Mouse (Mus musculus): ENCODE measurements around the gene Gmps. TPM values are rescaled to one million over a fixed set of nuclear protein-coding genes. Genes with fewer than 3 reads are reported as not detected.
A peak's percentile ranks its signal among the peaks of the same experiment; 100 is the strongest.

Gene Gmps
- 18.1 and 28.2 TPM in 2 replicates for total RNA-seq (2012; rRNA removed)

DNA sequence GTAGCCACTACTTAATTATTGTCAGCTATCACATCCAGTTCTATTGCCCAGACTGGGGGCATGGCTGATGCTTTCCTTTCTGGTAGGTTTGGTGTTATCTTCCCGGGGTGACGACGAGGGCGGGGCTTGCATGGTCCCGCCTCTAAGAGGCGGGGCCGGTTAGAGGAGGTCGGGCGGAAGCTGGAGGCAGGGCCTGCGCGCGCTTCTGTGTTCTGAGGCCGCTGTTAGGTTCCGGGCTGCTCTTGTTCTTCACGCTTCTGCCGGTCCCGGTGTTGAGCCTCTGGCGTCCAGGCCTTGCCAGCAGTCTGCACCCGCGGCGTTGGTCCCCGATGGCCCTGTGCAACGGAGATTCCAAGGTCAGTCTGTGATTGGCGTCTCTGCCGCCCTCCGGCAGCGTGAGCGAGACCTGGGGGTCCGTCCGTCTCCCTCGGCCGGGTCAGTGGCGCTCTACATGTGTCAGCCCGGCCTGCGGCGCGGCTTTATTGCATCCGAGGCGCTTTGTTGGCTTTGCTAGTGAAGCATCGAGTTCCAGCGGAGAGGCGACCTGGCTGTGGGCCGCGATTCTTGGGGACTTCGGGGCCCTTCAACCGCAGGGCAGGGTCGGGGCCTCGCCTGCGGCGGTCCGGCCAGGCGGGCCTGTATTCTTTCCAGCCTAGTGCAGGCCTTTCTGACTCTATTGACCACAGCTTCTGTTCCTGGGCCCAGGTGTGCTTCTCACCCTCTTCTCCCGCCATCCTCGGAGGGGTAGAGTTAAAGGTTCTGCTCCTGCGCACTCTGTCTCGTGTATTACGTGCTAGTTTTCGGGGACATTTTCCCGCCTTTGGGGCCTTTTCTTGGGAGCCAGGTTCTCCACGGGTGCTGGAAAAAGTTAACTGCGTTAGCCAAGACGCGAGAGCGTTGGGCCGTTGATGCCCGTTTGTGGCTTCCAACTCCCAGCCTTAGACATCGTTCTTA lies at the start of gene Gmps:
TSS of gene Gmps (plus strand) at position 152 of the 954 bp plus-strand sequence.
- peaks cover 0 to 2% of the 10 kb centered on the region in 2 experiments; a peak in 1 of 4 replicates for H3K4me1 ChIP-seq (ENCODE audit: control insufficient read depth in 2 of 2, insufficient read depth in 2 of 2, low read length in 2 of 2, poor library complexity in 1 of 2)
- DNase-seq (ENCODE audit: low read depth, low spot score): peak; percentile 88
- peak within 1 kb of the TSS; percentile 86 to 88 for H3K4me3 ChIP-seq (ENCODE audit: insufficient read depth in 1 of 2, low read depth in 1 of 2, low read length in 2 of 2, poor library complexity in 1 of 2, severe bottlenecking in 1 of 2)
- in situ Hi-C loops (cut with MboI; ENCODE audit: low sequenced_read_pairs in 2 of 2, unreplicated experiment in 2 of 2): loop anchor here (25.0 kb wide), 2 partner anchors 1489 to 1961 kb away; no protein-coding TSS in a partner anchor
- TF ChIP-seq HCFC1 (IDR thresholded peaks at IDR 0.05; ENCODE audit: borderline replicate concordance, insufficient read depth, low read length) (peak; percentile 21; the same call in 1 of the 2 replicates), CHD2 (IDR thresholded peaks at IDR 0.05; ENCODE audit: low read depth, low read length) (no peak)
- peak within 1 kb of the TSS; percentile 92 for H3K9ac ChIP-seq (ENCODE audit: insufficient read depth, low read depth, low read length, poor library complexity, severe bottlenecking)
- H3K27ac ChIP-seq (ENCODE audit: insufficient read depth, low read depth, low read length, poor library complexity, severe bottlenecking): peak within 1 kb of the TSS; percentile 63
- H3K9me3 ChIP-seq (ENCODE audit: control insufficient read depth, insufficient read depth, low read depth, low read length): no peaks in the 10 kb centered on the region
- peaks cover 2% of the 10 kb centered on the region; the same call in 1 of the 2 replicates for H3K36me3 ChIP-seq (ENCODE audit: control insufficient read depth, insufficient read depth, low read length, poor library complexity, severe bottlenecking)

DNA sequence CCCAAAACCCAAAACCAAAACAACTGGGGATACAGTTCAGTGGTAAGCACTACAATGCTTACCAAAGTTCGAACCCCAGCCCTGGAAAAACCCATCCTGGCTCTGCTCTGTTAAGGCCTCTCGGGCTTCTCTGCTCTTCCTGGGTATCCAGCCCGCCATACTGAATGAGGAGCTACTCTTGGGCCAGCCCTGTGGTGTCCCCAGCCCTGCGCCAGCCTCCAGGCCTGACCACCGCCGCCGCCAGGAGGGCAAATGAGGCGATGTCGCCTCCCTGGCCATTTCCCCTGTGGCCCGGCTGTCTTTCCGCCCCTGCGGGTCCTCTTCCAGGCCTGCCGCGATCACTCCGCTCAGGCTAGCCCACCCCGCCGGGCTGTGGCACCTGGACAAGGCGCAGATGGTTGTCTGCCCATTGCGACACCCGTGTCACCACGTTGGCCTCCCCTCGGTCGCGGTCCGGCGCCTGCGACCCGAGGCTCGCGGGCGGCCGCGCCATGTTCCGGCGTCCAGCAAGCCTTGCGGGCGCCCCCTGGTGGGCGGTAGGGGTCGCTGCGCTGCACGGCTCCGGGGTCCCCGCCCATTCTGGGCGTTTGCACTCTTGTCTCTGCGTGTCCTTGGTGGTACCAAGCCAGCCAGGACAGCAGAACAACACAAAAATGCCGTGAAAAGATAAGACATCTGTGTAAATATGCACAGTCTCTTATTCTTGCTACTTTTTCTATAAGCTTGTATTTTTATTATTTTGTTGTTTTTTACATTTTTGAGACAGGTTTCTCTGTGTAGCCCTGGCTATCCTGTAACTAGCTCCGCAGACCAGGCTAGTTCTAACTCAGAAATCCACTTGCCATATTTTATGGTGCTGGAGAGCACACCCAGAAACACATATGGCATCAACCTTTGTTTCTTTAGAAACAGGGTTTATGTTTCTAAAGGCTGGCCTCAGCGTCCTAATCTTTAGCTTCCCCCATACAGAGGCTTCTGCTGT lies 46.7 kb upstream of the Gmps start, which contains the start of gene E130311K13Rik:
TSS of gene E130311K13Rik (minus strand) at position 595 of the 982 bp plus-strand sequence.
- Histone ChIP-seq H3K9me3 (ENCODE audit: control insufficient read depth, insufficient read depth, low read depth, low read length) (no peaks in the 10 kb centered on the region), H3K4me1 (ENCODE audit: control insufficient read depth in 2 of 2, insufficient read depth in 2 of 2, low read length in 2 of 2, poor library complexity in 1 of 2) (no peaks in the 10 kb centered on the region), H3K36me3 (ENCODE audit: control insufficient read depth, insufficient read depth, low read length, poor library complexity, severe bottlenecking) (no peaks in the 10 kb centered on the region), H3K9ac (ENCODE audit: insufficient read depth, low read depth, low read length, poor library complexity, severe bottlenecking) (peak within 1 kb of the TSS; percentile 96), H3K27ac (ENCODE audit: insufficient read depth, low read depth, low read length, poor library complexity, severe bottlenecking) (no peak within 1 kb of the TSS), H3K4me3 (ENCODE audit: insufficient read depth in 1 of 2, low read depth in 1 of 2, low read length in 2 of 2, poor library complexity in 1 of 2, severe bottlenecking in 1 of 2) (peak within 1 kb of the TSS; percentile 72 to 77)
- no peak for TF ChIP-seq ZC3H11A (IDR thresholded peaks at IDR 0.05; ENCODE audit: borderline replicate concordance, low read depth, low read length)
- peak; percentile 26; the same call in 1 of the 2 replicates for TF ChIP-seq HCFC1 (IDR thresholded peaks at IDR 0.05; ENCODE audit: borderline replicate concordance, insufficient read depth, low read length)
- peak; percentile 74 for TF ChIP-seq ZNF384 (IDR thresholded peaks at IDR 0.05; ENCODE audit: low read depth, low read length)
- in situ Hi-C loops (cut with MboI; ENCODE audit: low sequenced_read_pairs in 2 of 2, unreplicated experiment in 2 of 2): no loop called here
- peak; percentile 67 for DNase-seq (ENCODE audit: low read depth, low spot score)

GRCm38 (mm10) chr3:63938928-63939327 lies 37.0 kb upstream of the Gmps start:
- Histone ChIP-seq H3K9me3 (ENCODE audit: control insufficient read depth, insufficient read depth, low read depth, low read length) (no peaks in the 10 kb centered on the region), H3K4me3 (ENCODE audit: insufficient read depth in 1 of 2, low read depth in 1 of 2, low read length in 2 of 2, poor library complexity in 1 of 2, severe bottlenecking in 1 of 2) (no peak overlapping the region), H3K27ac (ENCODE audit: insufficient read depth, low read depth, low read length, poor library complexity, severe bottlenecking) (no peak overlapping the region), H3K4me1 (ENCODE audit: control insufficient read depth in 2 of 2, insufficient read depth in 2 of 2, low read length in 2 of 2, poor library complexity in 1 of 2) (no peaks in the 10 kb centered on the region), H3K9ac (ENCODE audit: insufficient read depth, low read depth, low read length, poor library complexity, severe bottlenecking) (no peak overlapping the region), H3K36me3 (ENCODE audit: control insufficient read depth, insufficient read depth, low read length, poor library complexity, severe bottlenecking) (no peaks in the 10 kb centered on the region)
- in situ Hi-C loops (cut with MboI; ENCODE audit: low sequenced_read_pairs in 2 of 2, unreplicated experiment in 2 of 2): no loop called here
- TF ChIP-seq HCFC1 (IDR thresholded peaks at IDR 0.05; ENCODE audit: borderline replicate concordance, insufficient read depth, low read length): no peak
- TF ChIP-seq CHD2 (IDR thresholded peaks at IDR 0.05; ENCODE audit: low read depth, low read length): no peak
- no peak for TF ChIP-seq ZNF384 (IDR thresholded peaks at IDR 0.05; ENCODE audit: low read depth, low read length)
- TF ChIP-seq ZC3H11A (IDR thresholded peaks at IDR 0.05; ENCODE audit: borderline replicate concordance, low read depth, low read length): no peak
- no peak for TF ChIP-seq MAFK (IDR thresholded peaks at IDR 0.05; ENCODE audit: insufficient read depth, low read depth, low read length)
- no peak for DNase-seq (ENCODE audit: low read depth, low spot score)

- no peaks in the 10 kb centered on the region for H3K36me3 ChIP-seq (ENCODE audit: control insufficient read depth, insufficient read depth, low read length, poor library complexity, severe bottlenecking)
- H3K27ac ChIP-seq (ENCODE audit: insufficient read depth, low read depth, low read length, poor library complexity, severe bottlenecking): no peak overlapping the region
- H3K9ac ChIP-seq (ENCODE audit: insufficient read depth, low read depth, low read length, poor library complexity, severe bottlenecking): no peak overlapping the region
- no peaks in the 10 kb centered on the region for H3K4me1 ChIP-seq (ENCODE audit: control insufficient read depth in 2 of 2, insufficient read depth in 2 of 2, low read length in 2 of 2, poor library complexity in 1 of 2)
- no peaks in the 10 kb centered on the region for H3K9me3 ChIP-seq (ENCODE audit: control insufficient read depth, insufficient read depth, low read depth, low read length)
- no peak for DNase-seq (ENCODE audit: low read depth, low spot score)
- no peak overlapping the region for H3K4me3 ChIP-seq (ENCODE audit: insufficient read depth in 1 of 2, low read depth in 1 of 2, low read length in 2 of 2, poor library complexity in 1 of 2, severe bottlenecking in 1 of 2)
- in situ Hi-C loops (cut with MboI; ENCODE audit: low sequenced_read_pairs in 2 of 2, unreplicated experiment in 2 of 2): no loop called here
- TF ChIP-seq CHD2 (IDR thresholded peaks at IDR 0.05; ENCODE audit: low read depth, low read length) (no peak), MAFK (IDR thresholded peaks at IDR 0.05; ENCODE audit: insufficient read depth, low read depth, low read length) (no peak), ZC3H11A (IDR thresholded peaks at IDR 0.05; ENCODE audit: borderline replicate concordance, low read depth, low read length) (no peak), HCFC1 (IDR thresholded peaks at IDR 0.05; ENCODE audit: borderline replicate concordance, insufficient read depth, low read length) (no peak), ZNF384 (IDR thresholded peaks at IDR 0.05; ENCODE audit: low read depth, low read length) (no peak)
These were observed 34.6 kb upstream of the Gmps start for GRCm38 (mm10) chr3:63941204-63941850.

Measured in ES-E14 (cell line).